Mouse (Mus musculus) forebrain, embryonic 10.5 days (tissue): ENCODE data around the gene Alg3. TPM values are rescaled to one million over a fixed set of nuclear protein-coding genes. Genes with fewer than 3 reads are reported as not detected.

Experiments used
- DNase-seq: peaks from one replicate; pipeline ENCODE4 v3.0.0-alpha.2; 2017; ENCODE audit warnings: low spot score; ENCODE audit errors: extremely low spot score
- H3K27ac ChIP-seq: fragments of 300-500 bp; sonication (generic); 2 replicates; pipeline ENCODE4 v1.5.1; 2016; ENCODE audit warnings: mild to moderate bottlenecking
- H3K27me3 ChIP-seq: fragments of 300-500 bp; sonication (generic); 2 replicates; pipeline ENCODE4 v1.6.1; 2016; ENCODE audit warnings: mild to moderate bottlenecking; ENCODE audit not compliant: poor library complexity, severe bottlenecking
- H3K36me3 ChIP-seq: fragments of 300-500 bp; sonication (generic); replicated peaks from 2 replicates; pipeline ENCODE4 v1.6.1; 2016; ENCODE audit warnings: mild to moderate bottlenecking, moderate library complexity
- H3K4me1 ChIP-seq: fragments of 300-500 bp; sonication (generic); 2 replicates; pipeline ENCODE4 v1.6.1; 2016
- H3K4me3 ChIP-seq: fragments of 300-500 bp; sonication (generic); 2 replicates; pipeline ENCODE4 v1.5.1; 2016; ENCODE audit warnings: mild to moderate bottlenecking, moderate library complexity
- H3K9me3 ChIP-seq: fragments of 300-500 bp; sonication (generic); 2 replicates; pipeline ENCODE4 v1.6.1; 2016; ENCODE audit warnings: mild to moderate bottlenecking, moderate library complexity
- WGBS: fragments of 180-500 bp; shearing (Covaris S2); methylation state at CpG from one replicate; pipeline ENCODE4 v1.1.7; 2016; 5-methylcytosine and 5-hydroxymethylcytosine counted together
- microRNA counts: library from miRNA; unstranded; fragments of <30 nt; microRNA quantifications from one replicate; lab custom pipeline; 2017
- microRNA-seq: library from miRNA; unstranded; fragments of <30 nt; microRNA quantifications from one replicate; pipeline ENCODE4, GENCODE M21; 2017
- polyA plus RNA-seq: library from polyadenylated mRNA; unstranded; fragments of >200 nt; fragmentation: Nextera tagmentation; extraction: Ambion mirVana; gene quantifications from 2 replicates; pipeline ENCODE4 v1.2.1, GENCODE M21; 2016

Alg3 gene
- polyA plus RNA-seq, 1 experiment from 2014 or later: 61.9 TPM

GRCm38 (mm10) chr16:20595060-20595673 is 16.4 kb downstream of the Alg3 start:
- Histone ChIP-seq H3K36me3 (no peaks in the 10 kb centered on the region), H3K9me3 (no peaks in the 10 kb centered on the region), H3K4me1 (peaks cover 14% of the 10 kb centered on the region), H3K27ac (no peak overlapping the region), H3K4me3 (no peak overlapping the region), H3K27me3 (peaks cover 47% of the 10 kb centered on the region)
- DNase-seq: no peak
- 87% methylated on average over 7 of the region's 7 CpGs for whole genome bisulfite sequencing

- WGBS: 4% methylated on average over 48 of the region's 48 CpGs
- no peaks in the 10 kb centered on the region for H3K36me3 ChIP-seq
- H3K9me3 ChIP-seq: no peaks in the 10 kb centered on the region
- peak overlapping the region; percentile 64 for H3K4me3 ChIP-seq
- peaks cover 76% of the 10 kb centered on the region for H3K27me3 ChIP-seq
- peaks cover 25% of the 10 kb centered on the region for H3K4me1 ChIP-seq
- DNase-seq: peak; percentile 25
- no peak overlapping the region for H3K27ac ChIP-seq
These were observed 20.3 kb downstream of the Alg3 start for GRCm38 (mm10) chr16:20591076-20591705.

GRCm38 (mm10) chr16:20590680-20591038 is 20.9 kb downstream of the Alg3 start:
- peak overlapping the region; percentile 64 for H3K4me3 ChIP-seq
- no peaks in the 10 kb centered on the region for H3K9me3 ChIP-seq
- H3K4me1 ChIP-seq: peaks cover 25% of the 10 kb centered on the region
- no peak overlapping the region for H3K27ac ChIP-seq
- no peak for DNase-seq
- peaks cover 76% of the 10 kb centered on the region for H3K27me3 ChIP-seq
- WGBS: 2% methylated on average over 17 of the region's 17 CpGs
- no peaks in the 10 kb centered on the region for H3K36me3 ChIP-seq

GRCm38 (mm10) chr16:20589939-20590679 is 21.4 kb downstream of the Alg3 start:
- WGBS: 0% methylated on average over 39 of the region's 39 CpGs
- DNase-seq: peak; percentile 41
- peaks cover 25% of the 10 kb centered on the region for H3K4me1 ChIP-seq
- no peaks in the 10 kb centered on the region for H3K9me3 ChIP-seq
- no peaks in the 10 kb centered on the region for H3K36me3 ChIP-seq
- H3K27me3 ChIP-seq: peaks cover 76% of the 10 kb centered on the region
- H3K4me3 ChIP-seq: peak overlapping the region; percentile 64
- peak overlapping the region; percentile 65 for H3K27ac ChIP-seq

GRCm38 (mm10) chr16:20589366-20589938 is 22.1 kb downstream of the Alg3 start, which contains the start of gene Vwa5b2:
Gene Vwa5b2 (plus strand): TSS chr16:20589471.
- peak; percentile 22 for DNase-seq

GRCm38 (mm10) chr16:20565075-20565474 is 46.5 kb downstream of the Alg3 start:
- H3K27me3 ChIP-seq: no peaks in the 10 kb centered on the region
- 77% methylated on average over 1 of the region's 1 CpGs for WGBS
- peaks cover 35% of the 10 kb centered on the region for H3K36me3 ChIP-seq
- DNase-seq: no peak
- no peaks in the 10 kb centered on the region for H3K9me3 ChIP-seq
- H3K4me3 ChIP-seq: no peak overlapping the region
- H3K27ac ChIP-seq: no peak overlapping the region
- no peaks in the 10 kb centered on the region for H3K4me1 ChIP-seq

More at GRCm38 (mm10) chr16:20589366-20589938, 22.1 kb downstream of the Alg3 start, which contains the start of gene Vwa5b2:
- H3K4me1 ChIP-seq: peaks cover 25% of the 10 kb centered on the region
- H3K27me3 ChIP-seq: peaks cover 72% of the 10 kb centered on the region
- H3K27ac ChIP-seq: peak within 1 kb of the TSS; percentile 65
- H3K9me3 ChIP-seq: no peaks in the 10 kb centered on the region
- H3K36me3 ChIP-seq: no peaks in the 10 kb centered on the region
- 1% methylated on average over 24 of the region's 24 CpGs for WGBS
- peak within 1 kb of the TSS; percentile 64 for H3K4me3 ChIP-seq

- no peak for DNase-seq
- Histone ChIP-seq H3K9me3 (no peaks in the 10 kb centered on the region), H3K4me1 (no peaks in the 10 kb centered on the region), H3K36me3 (peaks cover 92% of the 10 kb centered on the region), H3K4me3 (no peak overlapping the region), H3K27ac (no peak overlapping the region), H3K27me3 (no peaks in the 10 kb centered on the region)
- WGBS: 88% methylated on average over 7 of the region's 7 CpGs
These were observed 54.2 kb downstream of the Alg3 start for GRCm38 (mm10) chr16:20557381-20557780.

MicroRNA genes within 50 kb of the gene (microRNA counts, 519-probe panel; counts per million panel counts)
- 5,779 counts per million, percentile 90 among the panel's probes with 10 or more counts for microRNA mmu-miR-1224 (lab: Ali Mortazavi, UCI)

Small RNAs within 50 kb of the gene (microRNA-seq; reads per million reads assigned to microRNA genes)
- gene Mir1224: not detected

Other genes with a start within 250 kb of the Alg3 start
- 57.1 and 59.8 TPM in 2 replicates for gene Abcc5, start 185.3 kb downstream of the Alg3 start, polyA plus RNA-seq
- gene Eif2b5, start 112.9 kb downstream of the Alg3 start, polyA plus RNA-seq: 158 and 160 TPM in 2 replicates
- 28.8 and 30.5 TPM in 2 replicates for gene Dvl3, start 94.8 kb downstream of the Alg3 start, polyA plus RNA-seq
- gene Ap2m1, start 76.3 kb downstream of the Alg3 start, polyA plus RNA-seq: 628 and 638 TPM in 2 replicates
- 58.3 and 62.6 TPM in 2 replicates for gene Abcf3, start 63.2 kb downstream of the Alg3 start, polyA plus RNA-seq
- 0.84 and 0.97 TPM in 2 replicates for gene Vwa5b2, start 22.3 kb downstream of the Alg3 start, polyA plus RNA-seq
- gene Eef1akmt4, start 142 bp downstream of the Alg3 start, polyA plus RNA-seq: 43.3 and 44.1 TPM in 2 replicates
- not detected in 2 replicates for gene Gm49333, start 125 bp downstream of the Alg3 start, polyA plus RNA-seq
- gene Camk2n2, start 9.6 kb upstream of the Alg3 start, polyA plus RNA-seq: 2.4 and 2.5 TPM in 2 replicates
- 4.3 and 5.1 TPM in 2 replicates for gene Ece2, start 18.1 kb upstream of the Alg3 start, polyA plus RNA-seq
- 544 and 556 TPM in 2 replicates for gene Psmd2, start 39.9 kb upstream of the Alg3 start, polyA plus RNA-seq
- gene Eif4g1, start 56.6 kb upstream of the Alg3 start, polyA plus RNA-seq: 254 TPM in 2 replicates
- gene Fam131a, start 81.5 kb upstream of the Alg3 start, polyA plus RNA-seq: 6.3 and 7.1 TPM in 2 replicates
- 155 and 163 TPM in 2 replicates for gene Polr2h, start 105.9 kb upstream of the Alg3 start, polyA plus RNA-seq
- gene Clcn2, start 106.0 kb upstream of the Alg3 start, polyA plus RNA-seq: 11.4 and 12.5 TPM in 2 replicates
- 0.87 and 1.2 TPM in 2 replicates for gene Chrd, start 121.4 kb upstream of the Alg3 start, polyA plus RNA-seq
- 0.31 and 0.46 TPM in 2 replicates for gene Thpo, start 122.8 kb upstream of the Alg3 start, polyA plus RNA-seq